Mouse (Mus musculus) monocyte, adult 59 days (primary cell): ENCODE results near the gene D11Wsu47e. TPM values are rescaled to one million over a fixed set of nuclear protein-coding genes. Genes with fewer than 3 reads are reported as not detected.

Experiments used
- total RNA-seq, 2 experiments: library from RNA; stranded (reverse); gene quantifications; one replicate each; pipeline ENCODE4 v1.2.4; 2023

Gene D11Wsu47e
- total RNA-seq = 10 to 100 TPM; 12.4 to 13.7 TPM

GRCm38 (mm10) chr11:113683957-113684706, at the start of gene D11Wsu47e, which contains the start of gene Fam104a:
D11Wsu47e (plus strand) TSS chr11:113684412.
Fam104a (minus strand) TSS chr11:113684155.

GRCm38 (mm10) chr11:113648690-113649352, 35.4 kb upstream of the D11Wsu47e start, which contains the start of gene Cog1:
Cog1 (plus strand) TSS chr11:113649169.

DNA sequence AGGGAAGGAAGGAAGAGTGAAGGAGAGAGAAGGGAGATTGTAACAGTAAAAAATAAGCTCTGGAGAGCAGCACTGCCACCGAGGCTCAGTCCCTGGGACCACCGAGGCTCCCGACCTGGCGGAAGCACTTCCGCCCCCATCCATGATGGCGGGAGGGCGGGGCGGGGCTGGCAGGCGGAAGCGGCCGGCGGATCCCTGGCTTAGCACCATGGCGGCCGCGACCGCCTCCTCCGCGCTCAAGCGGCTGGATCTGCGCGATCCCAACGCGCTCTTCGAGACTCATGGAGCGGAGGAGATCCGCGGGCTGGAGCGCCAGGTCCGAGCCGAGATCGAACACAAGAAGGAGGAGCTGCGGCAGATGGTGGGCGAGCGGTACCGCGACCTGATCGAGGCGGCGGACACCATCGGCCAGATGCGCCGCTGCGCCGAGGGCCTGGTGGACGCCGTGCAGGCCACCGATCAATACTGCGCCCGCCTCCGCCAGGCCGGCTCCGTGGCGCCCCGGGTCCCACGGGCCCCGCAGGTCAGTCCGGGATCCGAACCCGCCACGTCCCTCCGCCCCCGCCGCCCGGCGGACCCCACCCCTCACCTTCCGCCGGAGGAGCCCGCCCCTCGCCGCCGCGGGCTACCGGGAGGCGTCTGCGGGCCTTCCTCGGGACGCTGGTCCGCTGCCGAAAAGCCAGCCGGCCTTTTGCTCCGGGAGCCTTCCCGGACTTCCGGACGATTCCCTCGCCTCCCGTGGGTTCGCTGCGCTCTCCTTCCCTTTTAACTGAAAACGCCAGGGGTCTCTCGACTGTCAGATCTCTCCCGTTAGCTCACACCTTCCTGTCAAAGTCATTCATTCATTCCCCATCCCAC, 34.6 kb upstream of the D11Wsu47e start, which contains the start of gene Slc39a11:
Gene Slc39a11 (minus strand): TSS at position 727 of the 858 bp plus-strand sequence.

GRCm38 (mm10) chr11:113709731-113710256, 25.6 kb downstream of the D11Wsu47e start, which contains the start of gene Cpsf4l:
Cpsf4l (minus strand) TSS chr11:113710017.

Other genes starting within 250 kb of the D11Wsu47e start
- gene Sstr2, start 65.1 kb upstream of the D11Wsu47e start, total RNA-seq = not detected
- gene Cog1, start 35.2 kb upstream of the D11Wsu47e start, total RNA-seq = 10 to 100 TPM; 35.9 to 40.9 TPM
- gene Slc39a11, start 34.3 kb upstream of the D11Wsu47e start, total RNA-seq = 10 to 100 TPM; 22.4 to 24.7 TPM
- gene Fam104a, start 257 bp upstream of the D11Wsu47e start, total RNA-seq = 10 to 100 TPM; 18.7 to 19.4 TPM
- gene Cpsf4l, start 25.6 kb downstream of the D11Wsu47e start, total RNA-seq = under 1 TPM in 1 of 2 experiments, not detected in 1; 0.39 TPM
- gene Cdc42ep4, start 67.5 kb downstream of the D11Wsu47e start, total RNA-seq = 10 to 100 TPM; 33.1 to 44.7 TPM